Mouse (Mus musculus) liver (tissue): ENCODE measurements around the gene Pkib.

ENCODE experiments used
- DNase-seq: peaks from one replicate; pipeline ENCODE4 v3.0.0-alpha.2; 2020; ENCODE audit warnings: mixed read lengths

Gene Pkib

DNA sequence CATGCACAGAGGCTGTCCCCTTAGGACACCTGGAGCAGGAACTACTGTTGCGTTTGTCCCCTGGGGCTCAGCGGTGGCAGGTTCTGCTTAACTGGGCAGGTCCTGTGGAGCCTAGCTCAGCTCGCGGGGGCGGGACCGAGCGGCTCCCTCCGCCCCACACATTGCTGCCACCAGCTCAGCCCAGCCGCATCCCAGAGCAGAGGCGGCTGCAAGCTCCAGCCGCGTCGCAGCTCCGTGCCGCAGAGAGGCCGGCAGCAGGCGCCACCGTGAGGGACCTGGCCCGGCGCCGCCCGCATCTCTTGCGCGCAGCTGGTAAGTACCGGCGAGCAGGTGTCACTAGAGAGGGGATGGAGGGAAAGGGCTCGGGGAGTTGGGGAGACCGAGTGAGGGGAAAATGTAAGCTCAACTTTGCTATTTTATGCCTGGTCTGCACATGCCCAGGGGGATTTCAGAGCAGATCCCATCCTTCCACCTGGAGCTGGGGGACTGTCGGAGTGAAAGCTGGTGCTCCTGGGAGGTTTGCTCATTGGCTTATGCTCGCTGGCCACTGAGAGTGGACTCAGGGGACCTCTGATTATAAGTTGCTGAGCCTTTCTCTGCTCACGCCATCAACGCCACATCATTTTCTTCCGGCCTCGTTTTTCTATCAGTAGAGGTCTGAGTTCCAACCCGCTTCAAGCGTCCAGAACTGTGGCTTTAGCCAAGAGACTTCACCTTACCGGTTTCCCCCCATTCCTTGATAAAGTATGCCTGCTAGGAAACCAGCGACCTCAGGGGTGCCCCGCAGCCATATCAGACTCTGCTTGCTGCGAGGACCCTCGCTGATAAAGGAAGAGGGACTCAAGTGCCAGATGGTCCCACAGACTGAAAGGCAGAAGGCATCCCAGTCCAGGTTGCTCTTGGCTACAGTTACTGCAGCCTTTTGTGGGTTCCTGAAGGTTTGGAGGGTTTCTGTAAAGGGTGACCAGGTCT is at the start of gene Pkib:
Gene Pkib (plus strand): TSS at position 86 of the 972 bp plus-strand sequence.
- DNase-seq, result peak; percentile 54

DNA sequence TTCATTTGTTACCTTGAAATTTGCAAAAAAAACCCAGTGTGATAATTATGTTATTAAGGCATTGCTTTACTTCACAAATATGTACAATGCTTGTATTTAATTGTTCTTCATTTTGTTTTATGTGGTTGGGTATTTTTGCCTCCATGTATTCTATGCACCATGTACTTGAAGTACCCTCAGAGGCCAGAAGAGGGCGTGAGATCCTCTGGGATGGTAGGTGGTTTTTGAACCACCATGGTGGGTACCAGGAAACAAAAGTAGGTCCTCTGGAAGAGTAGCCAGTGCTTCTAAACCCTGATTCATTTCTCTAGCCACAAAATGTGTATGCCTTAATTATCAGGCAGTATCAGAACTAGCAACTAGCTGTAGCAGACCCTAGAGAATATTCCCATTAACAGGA is 47.9 kb upstream of the Pkib start:
- DNase-seq, result no peak

DNA sequence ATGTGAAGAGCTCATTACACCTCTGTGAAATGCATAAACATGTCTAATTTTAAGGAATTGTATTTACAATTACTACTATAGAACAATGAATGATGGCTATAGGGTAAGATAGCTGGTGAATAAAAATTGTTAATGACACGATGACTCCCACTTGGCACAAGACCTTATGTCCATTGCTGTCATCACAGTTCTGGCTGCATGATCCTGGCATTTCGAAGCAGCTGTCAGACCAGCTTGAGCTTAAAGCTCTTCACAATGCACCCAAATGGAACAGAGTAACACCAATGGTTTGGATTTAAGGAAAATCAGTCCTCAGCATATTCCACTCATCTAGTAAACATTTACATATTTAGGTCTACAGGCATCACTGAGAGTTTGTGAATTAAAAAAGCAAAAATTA is 37.5 kb upstream of the Pkib start:
- no peak for DNase-seq

DNA sequence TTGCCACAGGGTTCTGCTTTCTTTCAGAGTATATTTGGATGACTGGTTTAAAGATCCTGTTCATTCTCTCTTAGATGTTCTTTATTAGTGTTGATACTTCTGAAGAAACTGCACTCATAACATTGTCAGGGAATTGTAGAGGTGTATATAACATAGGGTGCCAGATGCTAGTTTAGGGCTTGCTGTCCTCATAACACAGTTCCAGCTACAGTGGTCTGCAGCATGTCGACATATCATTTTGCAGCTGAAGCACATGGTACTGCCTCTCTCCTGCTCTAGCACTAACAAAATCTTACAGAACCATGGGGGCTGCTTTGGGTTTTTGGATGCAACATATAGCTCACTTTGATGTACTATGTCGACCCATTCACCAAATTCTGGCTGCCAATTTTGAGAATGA is 34.6 kb upstream of the Pkib start:
- DNase-seq, result no peak

DNA sequence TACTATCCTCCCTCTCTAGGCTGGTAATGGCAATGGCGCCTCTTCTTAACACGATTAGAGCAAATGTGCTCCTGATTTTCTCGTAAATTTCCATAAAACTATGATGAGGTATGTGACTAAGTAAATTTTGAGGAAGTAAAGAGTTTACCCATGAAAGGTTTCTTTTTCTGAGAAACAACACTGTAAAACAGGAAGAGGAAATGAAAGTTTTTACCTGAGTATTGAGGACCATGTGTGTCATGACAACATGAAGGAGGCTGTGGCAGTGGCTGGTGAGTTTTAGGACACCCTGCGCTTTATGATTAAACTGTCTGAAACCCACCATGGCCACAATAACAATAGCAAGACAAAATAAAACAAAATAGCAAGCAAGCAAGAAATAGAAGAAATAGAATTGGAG is 28.8 kb upstream of the Pkib start:
- DNase-seq, result no peak

DNA sequence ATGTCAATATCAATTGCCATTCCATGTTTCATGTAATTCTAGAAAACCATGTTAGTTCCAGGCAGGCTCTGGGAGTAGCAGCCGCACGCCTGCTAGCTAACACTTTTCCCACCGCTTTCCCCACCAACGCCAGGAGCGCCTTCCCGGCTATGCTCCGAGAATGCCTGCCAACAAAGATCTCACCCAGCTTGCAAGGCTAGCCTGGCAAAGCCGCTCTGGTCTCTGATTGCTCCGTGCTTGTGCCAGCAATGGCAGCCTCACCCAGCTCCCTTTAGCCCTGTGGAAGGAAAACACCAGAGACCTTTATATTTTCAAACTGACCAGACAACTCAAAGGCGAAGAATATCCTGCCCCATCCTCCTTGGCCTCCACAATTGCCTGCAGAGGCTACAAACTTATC is 8.5 kb upstream of the Pkib start:
- no peak for DNase-seq

DNA sequence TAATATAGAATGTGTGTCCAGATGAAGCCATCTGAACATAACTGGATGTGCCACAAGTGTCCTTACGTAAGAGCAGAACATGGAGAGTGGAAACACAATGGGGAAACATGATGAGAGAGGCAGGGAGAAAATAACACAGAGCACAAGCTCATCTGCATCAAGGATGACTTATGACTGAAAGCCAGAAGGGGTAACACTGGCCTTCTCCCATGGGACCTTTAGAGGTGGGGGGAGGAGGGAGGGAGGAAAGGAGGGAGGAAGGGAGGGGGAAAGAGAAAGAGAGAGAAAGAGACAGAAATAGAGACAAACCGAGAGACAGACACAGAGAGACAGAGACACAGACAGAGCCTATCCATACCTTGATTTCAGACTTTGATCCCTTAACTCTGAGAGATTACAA is 4.0 kb upstream of the Pkib start:
- no peak for DNase-seq

DNA sequence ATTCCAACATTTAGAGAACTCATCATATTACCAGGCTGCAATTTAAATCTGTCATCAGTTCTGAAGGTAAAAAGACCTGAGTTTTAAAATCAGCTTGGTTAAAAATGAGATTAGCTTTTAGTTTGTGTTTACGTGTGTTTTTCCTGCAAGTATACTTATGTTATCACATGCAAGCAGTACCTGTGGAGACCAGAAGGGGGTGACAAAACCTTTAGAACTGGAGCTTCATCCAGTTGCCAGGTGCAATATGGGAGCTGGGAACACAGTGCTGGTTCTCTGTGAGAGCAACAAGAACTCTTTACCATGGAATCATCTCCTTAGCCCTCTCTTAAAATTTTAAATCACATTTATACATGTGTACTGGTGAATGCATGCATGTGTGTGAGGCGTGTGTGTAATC is 1.2 kb upstream of the Pkib start:
- no peak for DNase-seq

DNA sequence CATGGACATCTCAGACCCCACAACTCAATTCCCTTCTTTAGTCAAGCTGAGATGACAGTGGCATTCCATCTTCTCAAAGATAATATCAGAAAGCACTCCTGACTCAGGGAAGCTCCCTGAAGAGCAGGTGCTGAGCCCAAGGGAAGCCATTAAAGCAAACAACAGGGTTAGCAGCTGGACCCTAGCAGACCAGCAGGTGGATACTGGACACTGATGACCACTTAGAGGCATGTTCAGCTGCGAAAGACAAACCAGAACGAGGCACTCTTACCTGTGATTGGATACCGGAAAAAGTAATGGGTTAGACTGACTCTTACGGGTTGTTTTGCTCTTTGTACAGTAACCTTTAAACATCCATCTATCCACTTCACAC is 1.1 kb downstream of the Pkib start:
- no peak for DNase-seq

DNA sequence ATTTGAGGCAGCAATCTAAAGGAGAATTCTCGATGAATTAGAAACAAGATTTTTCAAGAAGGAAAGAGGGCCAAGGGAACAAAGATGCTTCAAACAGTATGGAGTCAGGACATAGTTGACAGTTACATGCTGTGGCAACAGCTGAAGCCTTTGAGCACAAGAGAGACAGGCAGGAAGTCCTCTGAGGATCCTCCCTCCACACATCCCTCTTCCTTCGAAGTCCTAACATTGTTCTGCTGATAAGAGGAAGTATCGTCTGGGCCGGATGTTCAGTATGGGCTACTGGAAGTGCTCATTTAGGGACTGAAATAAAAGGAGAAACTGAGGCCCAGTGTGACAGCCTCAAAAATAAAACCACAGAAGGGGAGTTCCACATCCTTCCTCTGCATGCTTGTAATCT is 5.2 kb downstream of the Pkib start:
- DNase-seq, result no peak

DNA sequence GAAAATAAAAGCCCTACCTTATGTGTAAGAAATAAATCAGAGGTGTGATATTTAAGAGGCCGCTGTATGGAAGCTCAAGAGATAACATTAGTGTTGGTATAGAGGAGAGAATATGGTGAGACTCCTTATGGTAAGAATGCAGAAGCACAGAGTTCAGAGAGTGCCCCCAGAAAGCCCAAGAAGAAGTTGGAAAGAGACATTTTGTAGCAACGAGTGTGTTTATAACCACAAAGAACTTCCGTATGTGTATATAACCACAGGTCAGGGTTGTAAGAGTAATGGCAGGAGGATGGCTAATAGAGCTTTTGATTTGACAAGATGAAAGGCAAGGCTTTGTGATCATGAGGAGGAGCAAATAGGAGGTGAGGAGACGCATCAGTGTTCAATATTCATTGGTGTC is 6.5 kb downstream of the Pkib start:
- DNase-seq, result no peak

DNA sequence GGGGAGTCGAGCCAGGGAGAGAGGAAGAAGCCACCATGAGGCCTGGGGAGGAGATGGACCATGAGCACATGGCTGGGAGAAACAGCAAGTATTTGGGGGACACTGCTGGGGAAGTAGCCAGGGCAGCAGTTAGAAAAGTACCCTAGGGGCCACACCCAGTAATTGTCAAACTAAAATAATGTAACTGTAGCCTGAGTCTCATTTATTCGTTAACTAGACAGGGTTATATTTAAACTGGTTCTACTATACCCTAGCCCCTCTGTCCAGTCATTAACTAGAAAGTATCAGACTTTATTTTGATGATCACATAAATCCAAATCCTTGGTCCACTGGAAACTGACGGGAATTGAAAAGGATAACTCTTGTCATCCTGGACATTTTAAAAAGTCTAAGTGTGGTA is 7.8 kb downstream of the Pkib start:
- DNase-seq, result no peak

DNA sequence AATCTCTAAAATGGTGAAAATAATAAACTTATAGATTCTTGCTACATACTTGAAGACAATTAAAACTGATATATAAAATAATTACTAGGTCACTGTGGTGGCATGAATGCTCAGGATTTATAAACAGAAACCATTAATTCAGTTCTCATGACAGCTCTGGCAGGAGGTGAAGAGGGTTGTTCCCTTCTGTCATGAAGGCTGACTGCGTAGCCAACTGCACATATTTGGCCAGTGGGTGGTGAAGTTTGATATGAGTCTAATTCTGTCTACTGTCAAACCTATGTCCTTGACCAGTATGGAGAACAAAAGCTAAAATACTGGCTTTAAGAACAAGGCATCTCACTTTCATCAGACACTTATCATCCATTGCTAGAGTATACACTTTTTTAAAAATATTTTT is 21.5 kb downstream of the Pkib start:
- no peak for DNase-seq

DNA sequence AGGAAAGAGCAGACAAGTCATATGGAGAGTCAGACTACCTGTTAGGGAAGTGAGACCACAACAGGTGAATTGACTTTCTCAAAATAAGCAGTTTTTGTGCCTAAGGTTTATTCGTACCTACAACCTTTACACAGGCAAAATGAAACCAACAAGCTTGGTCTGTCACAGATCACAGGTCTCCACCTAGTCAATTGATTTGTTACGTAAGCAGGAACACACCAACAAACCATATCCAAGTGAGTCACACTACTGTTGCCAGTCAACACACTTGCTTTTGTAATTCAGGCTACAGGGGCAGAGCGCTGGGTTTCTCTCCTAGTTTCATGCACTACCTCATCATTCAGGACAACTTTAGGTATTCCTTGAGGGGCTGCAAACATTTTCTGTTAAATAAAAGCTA is 28.7 kb downstream of the Pkib start:
- no peak for DNase-seq

DNA sequence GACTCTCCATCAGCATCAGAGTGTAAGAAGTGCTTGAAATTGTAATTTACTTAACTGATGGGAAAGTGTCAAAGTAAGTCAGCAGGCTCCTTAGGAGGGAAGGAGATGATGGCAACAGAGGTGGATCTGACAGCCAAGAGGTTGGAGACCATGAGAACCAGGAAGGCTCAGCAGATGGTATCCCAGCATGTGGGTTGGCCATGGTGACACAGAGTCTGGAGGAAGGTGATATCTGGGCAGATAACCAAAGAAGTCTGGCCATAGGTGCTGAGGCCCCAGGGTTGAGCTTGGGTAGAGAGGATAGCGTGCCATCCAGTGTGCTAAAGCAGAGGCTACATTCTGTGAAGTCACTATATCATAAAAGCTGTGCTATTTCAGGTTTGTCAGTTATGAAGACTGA is 32.0 kb downstream of the Pkib start:
- DNase-seq, result no peak

DNA sequence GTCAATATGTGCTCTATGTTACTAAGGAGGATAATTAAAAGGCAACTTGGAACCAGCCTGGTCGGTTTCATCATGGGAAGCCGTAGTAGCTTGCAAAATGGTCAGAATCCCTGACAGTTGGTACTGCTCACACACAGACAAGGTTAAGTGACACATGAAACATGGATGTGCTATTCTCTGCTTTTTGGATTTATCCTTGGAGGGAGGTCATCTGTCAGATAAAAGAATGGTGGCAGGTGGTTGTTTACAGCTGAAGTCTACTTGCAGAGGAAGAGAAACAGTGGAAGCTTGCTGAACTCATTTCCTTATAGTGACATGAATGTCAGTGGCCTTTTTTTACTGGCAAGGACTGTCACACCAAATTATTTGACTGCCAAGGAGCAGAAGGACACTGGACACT is 32.5 kb downstream of the Pkib start:
- no peak for DNase-seq

DNA sequence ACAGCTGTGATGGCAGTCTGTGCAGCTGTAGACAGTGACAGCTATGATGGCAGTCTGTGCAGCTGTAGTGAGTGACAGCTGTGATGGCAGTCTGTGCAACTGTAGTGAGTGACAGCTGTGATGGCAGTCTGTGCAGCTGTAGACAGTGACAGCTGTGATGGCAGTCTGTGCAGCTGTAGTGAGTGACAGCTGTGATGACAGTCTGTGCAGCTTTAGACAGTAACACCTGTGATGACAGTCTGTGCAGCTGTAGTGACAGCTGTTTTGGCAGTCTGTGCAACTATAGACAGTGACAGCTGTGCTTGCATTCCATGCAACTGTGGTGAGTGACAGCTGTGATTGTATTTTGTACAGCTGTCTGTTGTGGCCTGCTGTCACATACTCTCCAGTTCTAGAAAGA is 44.0 kb downstream of the Pkib start:
- no peak for DNase-seq

DNA sequence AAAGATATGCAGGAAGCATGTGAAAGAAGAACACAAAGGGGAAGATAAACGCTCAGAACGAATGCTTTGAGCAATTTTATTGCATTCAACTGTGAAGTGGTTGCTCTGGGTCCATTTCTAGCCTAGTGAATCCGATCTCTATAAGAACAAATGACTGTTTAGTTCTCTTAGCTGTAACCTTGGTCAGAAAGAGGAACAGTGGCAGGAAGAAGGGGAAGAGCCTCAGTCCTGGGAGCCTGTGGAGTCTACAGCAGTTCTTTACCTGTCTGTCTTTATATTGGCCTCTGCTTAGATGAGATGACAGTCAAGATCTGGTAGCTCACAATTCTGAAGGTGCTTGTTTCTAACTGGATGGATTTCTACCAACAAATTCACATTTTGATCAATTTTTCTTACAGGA is 56.2 kb downstream of the Pkib start:
- DNase-seq, result no peak

DNA sequence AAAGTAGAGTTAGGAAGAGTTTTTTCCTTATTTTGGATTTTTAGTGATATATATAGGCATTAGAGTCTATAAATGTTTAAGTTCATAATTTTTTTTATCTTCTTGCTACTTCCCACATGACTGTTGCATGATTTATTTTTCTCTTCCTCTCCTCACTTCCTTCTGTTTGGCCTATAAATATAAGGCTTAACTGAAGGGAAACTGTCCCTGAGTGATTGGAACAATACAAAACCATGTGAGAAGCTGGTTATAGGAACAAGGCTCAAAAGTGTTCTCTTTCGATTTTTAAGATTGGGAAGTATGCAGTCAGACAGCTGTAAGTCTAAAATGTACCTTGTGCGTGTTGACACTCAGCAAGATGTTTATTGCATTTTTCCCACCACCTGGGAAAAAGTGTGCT is 58.4 kb downstream of the Pkib start:
- DNase-seq, result no peak

DNA sequence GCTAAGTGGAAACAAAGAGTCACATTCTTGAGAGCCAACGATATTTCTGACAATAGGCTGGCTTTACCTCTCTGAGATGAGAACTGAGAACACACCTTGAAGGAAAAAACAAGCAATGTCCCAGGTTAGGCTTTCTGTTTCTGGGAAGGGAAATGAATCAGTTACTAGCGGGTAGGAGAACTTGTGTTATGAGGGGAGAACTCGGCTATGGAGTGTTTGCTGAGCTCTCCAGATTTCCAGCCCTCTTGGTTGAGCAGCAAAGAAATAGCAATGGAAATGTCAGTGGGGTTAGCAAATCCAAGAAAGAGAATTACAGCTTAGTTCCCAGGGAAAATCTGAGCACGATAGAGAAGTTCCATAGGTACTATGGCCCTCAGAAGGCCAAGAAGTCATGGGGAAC is 70.5 kb downstream of the Pkib start:
- DNase-seq, result no peak

DNA sequence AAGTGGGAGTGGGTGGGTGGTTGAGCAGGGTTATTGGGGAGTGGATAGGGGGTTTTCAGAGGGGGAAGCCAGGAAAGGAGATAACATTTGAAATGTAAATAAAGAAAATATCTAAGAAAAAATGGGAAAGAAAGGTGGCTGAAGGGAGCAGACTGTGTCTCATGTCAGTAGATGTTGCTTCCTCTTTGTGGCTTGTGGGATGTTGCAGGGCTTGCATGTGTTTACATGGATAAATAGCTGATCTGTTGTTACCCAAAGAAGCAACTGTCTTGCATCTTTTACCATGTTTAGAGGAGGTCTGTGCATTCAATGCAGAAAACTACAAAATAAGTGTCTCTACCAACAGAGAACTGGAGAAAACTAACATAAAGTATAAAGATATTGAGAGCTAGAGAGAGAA is 89.3 kb downstream of the Pkib start:
- no peak for DNase-seq

DNA sequence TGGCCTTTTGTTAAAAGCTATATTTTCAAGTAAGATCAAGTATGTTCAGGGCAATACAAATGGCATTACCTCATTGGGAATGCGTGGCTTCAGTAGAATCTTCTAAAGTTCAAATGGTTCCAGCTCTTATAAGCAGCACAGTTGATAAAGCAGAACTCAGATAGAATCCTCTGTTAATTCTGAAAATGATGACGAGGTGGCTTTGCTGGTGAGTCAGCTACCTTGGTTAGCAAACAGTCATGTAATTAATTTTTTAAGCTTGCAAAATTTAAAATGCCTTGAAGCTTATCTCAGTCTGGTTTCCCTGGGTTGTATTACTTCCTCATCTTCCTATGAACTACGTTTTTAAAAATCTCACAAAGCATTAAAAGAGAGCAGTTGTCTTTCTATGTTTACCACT is 90.6 kb downstream of the Pkib start:
- DNase-seq, result no peak

DNA sequence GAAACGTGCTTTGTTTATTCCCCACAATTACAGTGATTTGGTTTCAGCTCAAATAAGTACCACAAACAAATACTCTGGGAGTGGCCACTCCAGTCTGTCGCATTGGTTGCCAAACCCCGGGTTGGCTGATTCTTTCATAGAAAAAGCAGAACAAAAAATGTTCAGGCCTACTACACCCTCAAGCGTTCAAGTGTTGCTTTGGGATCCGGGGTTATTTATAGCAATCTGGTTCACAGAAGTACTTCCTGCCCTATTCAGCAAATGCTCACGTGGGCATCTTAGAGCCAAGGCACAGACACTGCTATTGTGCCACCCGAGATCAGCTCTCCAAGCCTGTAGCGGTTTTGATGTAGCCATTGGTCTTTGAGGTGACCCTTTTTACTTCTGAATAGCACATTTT is 95.9 kb downstream of the Pkib start:
- no peak for DNase-seq

DNA sequence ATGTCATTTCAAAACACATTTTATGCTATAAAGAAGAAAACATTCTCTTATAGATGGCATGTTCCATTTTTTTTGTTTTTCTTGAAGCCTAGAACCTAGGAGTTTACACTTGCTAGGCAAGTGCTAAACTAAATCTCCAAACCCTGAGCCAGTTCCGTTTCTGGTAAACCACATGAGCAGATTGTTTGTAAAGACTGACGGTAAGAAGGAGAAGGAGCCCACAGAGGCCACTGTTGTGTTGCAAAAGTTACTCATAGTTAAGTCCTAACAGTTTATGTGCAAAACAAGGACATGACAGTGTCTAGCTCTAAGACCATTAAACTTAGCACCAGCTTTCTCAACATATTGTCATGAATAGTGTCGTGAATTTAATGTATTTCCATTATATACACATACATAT is 99.9 kb downstream of the Pkib start:
- no peak for DNase-seq

DNA sequence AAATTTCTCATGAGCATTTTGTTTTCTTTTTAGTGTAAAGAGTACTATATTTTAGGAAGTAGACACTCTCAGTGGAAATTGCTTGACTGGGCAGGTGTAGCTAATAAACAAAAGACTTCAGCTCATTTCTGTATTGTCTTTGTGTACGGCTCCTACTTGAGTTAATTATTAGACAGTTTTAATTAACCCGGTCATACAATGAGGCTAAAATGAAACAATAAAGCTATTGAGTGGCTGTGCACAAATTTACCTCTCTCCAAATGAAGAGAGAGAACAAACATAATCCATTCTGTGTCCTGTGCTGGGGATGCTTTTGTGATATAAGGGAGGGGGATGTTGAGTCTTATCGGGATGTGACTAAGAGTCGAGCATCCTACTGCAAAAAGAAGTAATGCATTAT is 109.0 kb downstream of the Pkib start:
- DNase-seq, result no peak
